In the genomic region with DNA sequence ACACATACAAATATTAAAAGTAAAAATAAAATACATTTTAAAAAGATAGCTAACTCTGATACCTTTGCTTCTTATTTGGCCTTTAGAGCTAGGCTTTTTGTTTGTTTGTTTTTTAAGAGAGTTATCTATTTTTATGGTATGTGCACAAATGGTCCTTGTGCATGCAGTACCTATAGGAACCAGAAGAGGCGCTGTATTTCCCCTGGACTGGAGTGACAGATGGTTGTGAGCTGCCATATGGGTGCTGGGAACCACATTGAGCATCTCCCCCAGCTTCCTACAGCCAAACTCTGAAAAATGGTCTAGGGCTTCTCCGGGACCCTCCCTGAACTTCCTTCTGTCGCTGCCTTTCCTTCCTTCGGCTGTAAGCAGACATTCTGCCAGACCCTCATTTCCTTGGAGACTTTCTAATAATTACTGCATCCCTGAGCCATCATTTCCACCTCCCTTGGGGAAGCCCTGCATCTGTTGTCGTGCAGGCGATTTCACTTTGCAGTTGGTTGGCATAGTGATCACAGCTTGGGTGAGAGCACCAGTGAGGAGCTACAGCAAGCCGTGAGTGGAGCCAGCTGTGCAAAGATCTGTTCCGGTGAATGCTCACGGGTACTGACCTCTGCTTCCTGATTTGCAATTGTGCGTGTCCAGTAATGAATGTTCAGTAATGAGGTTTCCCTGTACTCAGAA, we compare ENCODE assay signal across 10 mouse cellular contexts. TPM values are rescaled to one million over a fixed set of nuclear protein-coding genes. Genes with fewer than 3 reads are reported as not detected.
DNase-seq lines count a peak whose midpoint lies in the region; ATAC-seq and TF ChIP-seq lines count a peak whose summit lies in the region.
"Had no signal": no experiment of that assay in that cellular context is flagged by ENCODE, and none has a peak within 500 bp of the region (broad histone marks: within the 10 kb centered on the region; RNA-seq: fewer than 3 reads in every experiment).

No protein-coding gene starts in this region.

- intact Hi-C loops in heart, adult 2 months (cut with DNase I), result no loop called here
- intact Hi-C loops in heart, postnatal 14 days (cut with DNase I), result no loop called here

- no peak for TF ChIP-seq POLR2A in heart, adult 2 months (IDR thresholded peaks at IDR 0.05; ENCODE audit: insufficient read depth, low read depth, low read length)

- H3K79me2 ChIP-seq in heart, adult 2 months (replicated peaks; ENCODE audit: control insufficient read depth, insufficient read depth, low read length), result no peaks in the 10 kb centered on the region

- H3K4me2 ChIP-seq in hindbrain, embryonic 16.5 days (ENCODE audit: low read length), result no peak overlapping the region

- H3K36me3 ChIP-seq in heart, adult 2 months (ENCODE audit: control insufficient read depth, insufficient read depth, low read length), result no peaks in the 10 kb centered on the region
- H3K36me3 ChIP-seq in hindbrain, embryonic 16.5 days (ENCODE audit: control insufficient read depth, insufficient read depth, low read length), result no peaks in the 10 kb centered on the region
- no peaks in the 10 kb centered on the region for H3K36me3 ChIP-seq in limb, embryonic 10.5 days

- no peak overlapping the region for H3K9ac ChIP-seq in heart, adult 2 months (ENCODE audit: low read depth, low read length)
- H3K9ac ChIP-seq in hindbrain, embryonic 16.5 days (ENCODE audit: low read depth, low read length), result no peak overlapping the region

- no peak for TF ChIP-seq EP300 in heart, adult 2 months (IDR thresholded peaks at IDR 0.05; ENCODE audit: insufficient read depth, low read depth, low read length)

- ATAC-seq in hindbrain, embryonic 16.5 days, result peak; percentile 75

- no peak overlapping the region for H3K27ac ChIP-seq in heart, adult 2 months
- H3K27ac ChIP-seq in hindbrain, embryonic 16.5 days (ENCODE audit: low read depth, low read length), result peak overlapping the region; percentile 34; the same call in 1 of the 2 replicates
- H3K27ac ChIP-seq in limb, embryonic 10.5 days, result no peak overlapping the region

- H3K27me3 ChIP-seq in heart, adult 2 months (ENCODE audit: control insufficient read depth, insufficient read depth, low read length), result no peaks in the 10 kb centered on the region
- H3K27me3 ChIP-seq in hindbrain, embryonic 16.5 days (replicated peaks; ENCODE audit: control insufficient read depth, insufficient read depth, low read length), result no peaks in the 10 kb centered on the region
- H3K27me3 ChIP-seq in limb, embryonic 10.5 days (ENCODE audit: low read depth, poor library complexity, severe bottlenecking), result no peaks in the 10 kb centered on the region

- TF ChIP-seq CTCF in heart, adult 2 months (IDR thresholded peaks at IDR 0.05), result peak; percentile 33

- no peaks in the 10 kb centered on the region for H3K9me3 ChIP-seq in hindbrain, embryonic 16.5 days (ENCODE audit: control insufficient read depth, low read length)
- H3K9me3 ChIP-seq in limb, embryonic 10.5 days (replicated peaks), result no peaks in the 10 kb centered on the region

- WGBS in heart, adult 2 months, result 61% methylated on average over 10 of the region's 10 CpGs
- 31% methylated on average over 10 of the region's 10 CpGs for WGBS in hindbrain, embryonic 16.5 days
- 86% methylated on average over 10 of the region's 10 CpGs for WGBS in limb, embryonic 10.5 days

- no peak for DNase-seq in heart, adult 2 months
- no peak for DNase-seq in heart, postnatal 14 days
- peak; percentile 28 for DNase-seq in R1 (ENCODE audit: low read depth, low spot score)
- peak; percentile 56 for DNase-seq in mesoderm, embryonic 11.5 days (ENCODE audit: low read depth, low spot score)
- no peak for DNase-seq in cerebellum, postnatal 36 days
- no peak for DNase-seq in limb, embryonic 10.5 days (ENCODE audit: low spot score)
- DNase-seq in thymus, postnatal 14 days, result no peak

- no peak overlapping the region for H3K4me3 ChIP-seq in heart, adult 2 months
- H3K4me3 ChIP-seq in hindbrain, embryonic 16.5 days (ENCODE audit: low read length), result no peak overlapping the region
- H3K4me3 ChIP-seq in limb, embryonic 10.5 days, result no peak overlapping the region
- H3K4me3 ChIP-seq: myocyte had no signal

- H3K4me1 ChIP-seq in heart, adult 2 months (ENCODE audit: control insufficient read depth, insufficient read depth, low read length), result no peaks in the 10 kb centered on the region
- peaks cover 6% of the 10 kb centered on the region; the same call in 1 of the 2 replicates for H3K4me1 ChIP-seq in hindbrain, embryonic 16.5 days (ENCODE audit: control insufficient read depth, insufficient read depth, low read depth, low read length)
- peaks cover 16% of the 10 kb centered on the region for H3K4me1 ChIP-seq in limb, embryonic 10.5 days

RNA-seq across cellular contexts. Expression of gene Scn11a, which starts 27.2 kb away (rescaled TPM):
- under 1 TPM in 1 of 2 experiments, not detected in 1; 0.05 TPM for total RNA-seq in heart, adult 2 months (2021)
- 0.04 and 0.06 TPM in 2 replicates for polyA plus RNA-seq in heart, adult 2 months (2012; rRNA removed)
- total RNA-seq in heart, postnatal 14 days (2021), result under 1 TPM; 0.05 to 0.07 TPM
- polyA plus RNA-seq in hindbrain, embryonic 16.5 days (2015; fragmentation: Nextera tagmentation; extraction: Ambion mirVana), result 0.35 and 0.46 TPM in 2 replicates
- polyA plus RNA-seq in limb, embryonic 10.5 days (2016; fragmentation: Nextera tagmentation; extraction: Ambion mirVana), result 0.06 and 0.25 TPM in 2 replicates
- total RNA-seq: gastrocnemius, adult 18-20 months had no signal

RNA-seq across cellular contexts. Expression of gene Wdr48, which starts 42.2 kb away (rescaled TPM):
- total RNA-seq in heart, adult 2 months (2021), result 10 to 100 TPM; 20.7 to 21.6 TPM
- 22.9 and 39.5 TPM in 2 replicates for polyA plus RNA-seq in heart, adult 2 months (2012; rRNA removed)
- total RNA-seq in heart, postnatal 14 days (2021), result 10 to 100 TPM; 28.9 to 29.6 TPM
- polyA plus RNA-seq in hindbrain, embryonic 16.5 days (2015; fragmentation: Nextera tagmentation; extraction: Ambion mirVana), result 59.2 and 64.6 TPM in 2 replicates
- 66.0 and 71.8 TPM in 2 replicates for polyA plus RNA-seq in limb, embryonic 10.5 days (2016; fragmentation: Nextera tagmentation; extraction: Ambion mirVana)

Comparison
In these comparisons a context has a peak if more than half of its experiments do, and no peak if none do; other contexts are left out.
1. DNase-seq: peak in R1 (single experiment) and mesoderm, embryonic 11.5 days (single experiment); none in heart, adult 2 months (0 of 2), heart, postnatal 14 days (0 of 2), cerebellum, postnatal 36 days (0 of 2), limb, embryonic 10.5 days (single experiment) and thymus, postnatal 14 days (single experiment).